Mouse (Mus musculus) lung, postnatal 0 days (tissue): Measurements from ENCODE around the gene Zbtb8a. TPM values are rescaled to one million over a fixed set of nuclear protein-coding genes. Genes with fewer than 3 reads are reported as not detected.
A peak's percentile ranks its signal among the peaks of the same experiment; 100 is the strongest.

Experiments used
- ATAC-seq: fragments of 200-750 bp; cut with Nextera tagmentation; 2 replicates; pipeline ENCODE4 v1.8.0; 2017; ENCODE audit warnings: moderate library complexity
- DNase-seq: peaks from one replicate; pipeline ENCODE4 v3.0.0-alpha.2; 2016; ENCODE audit warnings: low spot score
- H3K27ac ChIP-seq: fragments of 300-500 bp; sonication (generic); 2 replicates; pipeline ENCODE4 v1.5.1; 2014; ENCODE audit warnings: antibody characterized with exemption, mild to moderate bottlenecking, low read length, mixed read lengths
- H3K27me3 ChIP-seq: fragments of 300-500 bp; sonication (generic); replicated peaks from 2 replicates; pipeline ENCODE4 v1.6.1; 2014; ENCODE audit warnings: low read length, mixed read lengths; ENCODE audit not compliant: insufficient read depth
- H3K36me3 ChIP-seq: fragments of 300-500 bp; sonication (generic); 2 replicates; pipeline ENCODE4 v1.6.1; 2014; ENCODE audit warnings: low read length, mixed read lengths; ENCODE audit not compliant: insufficient read depth
- H3K4me1 ChIP-seq: fragments of 300-500 bp; sonication (generic); 2 replicates; pipeline ENCODE4 v1.6.1; 2014; ENCODE audit warnings: antibody characterized with exemption, low read depth, low read length, mixed read lengths; ENCODE audit not compliant: insufficient read depth
- H3K4me2 ChIP-seq: fragments of 300-500 bp; sonication (generic); replicated peaks from 2 replicates; pipeline ENCODE4 v1.6.1; 2014; ENCODE audit warnings: low read depth, mild to moderate bottlenecking, low read length, moderate library complexity, mixed read lengths
- H3K4me3 ChIP-seq: fragments of 300-500 bp; sonication (generic); 2 replicates; pipeline ENCODE4 v1.5.1; 2014; ENCODE audit warnings: low read depth, low read length
- H3K9ac ChIP-seq: fragments of 300-500 bp; sonication (generic); replicated peaks from 2 replicates; pipeline ENCODE4 v1.6.1; 2014; ENCODE audit warnings: low read depth, mild to moderate bottlenecking
- H3K9me3 ChIP-seq: fragments of 300-500 bp; sonication (generic); 2 replicates; pipeline ENCODE4 v1.6.1; 2016; ENCODE audit warnings: low read length, mixed read lengths
- CTCF ChIP-seq: IDR thresholded peaks from 2 replicates; pipeline ENCODE4 v1.5.1; 2016; ENCODE audit warnings: antibody characterized with exemption, mild to moderate bottlenecking
- EP300 ChIP-seq: IDR thresholded peaks from 2 replicates; pipeline ENCODE4 v1.6.1; 2016; ENCODE audit warnings: antibody characterized with exemption, mild to moderate bottlenecking, control low read depth
- WGBS: fragments of 180-500 bp; shearing (Covaris S2); extraction: QIAGEN DNeasy Blood & Tissue Kit; methylation state at CpG from one replicate; pipeline ENCODE4 v1.1.7; 2014; 5-methylcytosine and 5-hydroxymethylcytosine counted together
- polyA plus RNA-seq: library from polyadenylated mRNA; unstranded; fragments of >200 nt; fragmentation: Nextera tagmentation; extraction: Ambion mirVana; gene quantifications from 2 replicates; pipeline ENCODE4 v1.2.1, GENCODE M21; 2015

Gene Zbtb8a
- polyA plus RNA-seq, 1 experiment from 2014 or later = 15.6 TPM

DNA sequence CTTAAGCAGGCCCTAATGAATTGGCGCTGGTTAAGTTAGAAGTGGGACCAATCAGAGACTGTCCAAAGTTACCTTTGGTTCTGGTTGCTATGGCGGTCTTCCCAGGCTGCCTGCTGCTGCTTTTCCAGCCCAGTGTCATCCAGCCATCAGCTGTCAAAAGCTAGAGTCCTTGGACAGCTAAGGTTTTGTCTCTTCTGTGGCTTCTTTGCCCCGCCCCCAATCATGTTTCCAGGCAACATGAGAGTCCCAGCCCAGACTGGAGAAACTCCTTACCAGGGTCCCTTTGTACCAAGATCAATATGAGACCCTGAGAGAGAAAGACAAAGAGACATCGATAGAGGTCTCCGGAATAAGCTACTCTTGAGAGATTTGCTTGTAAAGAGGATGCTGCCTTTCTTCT is 10.5 kb upstream of the Zbtb8a start:
- no peak overlapping the region for H3K9ac ChIP-seq
- H3K27ac ChIP-seq = no peak overlapping the region
- no peaks in the 10 kb centered on the region for H3K36me3 ChIP-seq
- no peaks in the 10 kb centered on the region for H3K27me3 ChIP-seq
- H3K4me2 ChIP-seq = no peak overlapping the region
- no peaks in the 10 kb centered on the region for H3K9me3 ChIP-seq
- TF ChIP-seq EP300 (no peak), CTCF (no peak)
- 76% methylated on average over 5 of the region's 5 CpGs for WGBS
- no peaks in the 10 kb centered on the region for H3K4me1 ChIP-seq
- DNase-seq = no peak
- H3K4me3 ChIP-seq = no peak overlapping the region
- ATAC-seq = no peak

DNA sequence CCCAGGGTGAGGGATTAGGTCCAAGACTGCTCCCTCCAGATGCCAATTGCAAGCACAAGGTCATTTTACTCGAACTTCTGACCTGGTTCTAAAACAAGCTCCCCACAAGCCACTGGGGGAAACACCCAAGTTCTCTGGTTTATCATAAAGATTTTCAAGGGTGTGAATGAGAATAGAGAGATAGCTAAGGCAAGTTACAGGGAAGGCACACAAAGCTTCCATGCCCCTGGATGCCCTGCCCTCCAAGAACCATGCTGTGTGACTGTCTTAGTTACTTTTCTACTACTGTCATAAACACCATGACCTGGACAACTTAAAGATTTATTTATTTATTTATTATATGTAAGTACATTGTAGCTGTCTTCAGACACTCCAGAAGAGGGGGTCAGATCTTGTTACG is 9.1 kb upstream of the Zbtb8a start:
- Histone ChIP-seq H3K4me3 (no peak overlapping the region), H3K27me3 (no peaks in the 10 kb centered on the region), H3K4me2 (no peak overlapping the region), H3K9me3 (no peaks in the 10 kb centered on the region), H3K9ac (no peak overlapping the region), H3K4me1 (no peaks in the 10 kb centered on the region), H3K27ac (no peak overlapping the region), H3K36me3 (no peaks in the 10 kb centered on the region)
- ATAC-seq (no peak), DNase-seq (no peak)
- TF ChIP-seq EP300 = no peak
- 63% methylated on average over 1 of the region's 2 CpGs for WGBS

DNA sequence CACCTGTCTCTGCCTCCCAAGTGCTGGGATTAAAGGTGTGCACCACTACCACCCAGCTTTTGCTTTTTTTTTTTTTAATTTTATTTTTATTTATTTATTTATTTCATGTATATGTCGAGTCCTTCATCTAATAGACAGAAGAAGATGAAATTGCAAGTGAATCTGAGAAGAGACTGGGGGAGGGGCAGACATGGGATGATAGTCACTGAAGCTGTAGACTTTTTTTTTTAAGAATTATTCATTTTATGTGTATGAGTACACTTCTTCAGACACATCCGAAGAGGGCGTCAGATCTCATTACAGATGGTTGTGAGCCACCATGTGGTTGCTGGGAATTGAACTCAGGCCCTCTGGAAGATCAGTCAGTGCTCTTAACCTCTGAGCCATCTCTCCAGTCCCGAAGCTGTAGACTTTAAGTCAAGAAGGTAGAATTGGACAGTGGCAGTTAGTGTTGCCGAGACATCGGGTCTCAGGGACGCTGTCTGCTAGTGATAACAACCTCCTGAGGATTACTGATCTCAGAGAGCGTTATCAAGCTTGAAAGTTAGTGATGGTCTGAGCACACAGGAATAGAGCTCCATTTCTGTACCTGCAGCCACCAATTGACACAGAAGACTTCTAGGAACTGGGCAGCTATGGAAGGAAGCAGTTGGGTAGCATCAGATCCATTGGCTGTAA is 8.5 kb upstream of the Zbtb8a start:
- 83% methylated on average over 8 of the region's 8 CpGs for WGBS
- no peaks in the 10 kb centered on the region for H3K9me3 ChIP-seq
- ATAC-seq = no peak

DNA sequence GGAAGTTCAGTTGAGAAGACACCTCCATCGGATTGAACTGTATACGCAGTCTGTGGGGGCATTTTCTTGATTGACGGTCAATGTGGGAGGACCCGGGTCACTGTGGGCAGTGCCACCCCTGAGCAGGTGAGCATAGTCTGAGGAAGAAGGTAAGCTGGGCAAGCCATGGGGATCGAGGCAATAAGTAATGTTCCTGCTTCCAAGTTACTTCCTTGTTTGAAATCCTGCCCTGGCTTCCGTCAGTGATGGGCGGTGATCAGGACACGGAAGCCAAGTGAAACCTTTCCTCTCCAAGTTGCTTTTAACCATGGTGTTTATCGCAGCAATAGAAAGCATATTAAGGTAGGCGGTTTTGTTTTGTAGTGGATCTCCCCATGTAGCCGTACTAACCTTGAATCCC is 7.8 kb upstream of the Zbtb8a start:
- TF ChIP-seq EP300 (no peak), CTCF (no peak)
- peak; percentile 12 for DNase-seq
- H3K9me3 ChIP-seq = no peaks in the 10 kb centered on the region
- H3K4me1 ChIP-seq = no peaks in the 10 kb centered on the region
- no peak overlapping the region for H3K9ac ChIP-seq
- no peak overlapping the region; the same call in 1 of the 2 replicates for H3K4me2 ChIP-seq
- no peak overlapping the region for H3K4me3 ChIP-seq
- ATAC-seq = no peak
- WGBS = 74% methylated on average over 11 of the region's 11 CpGs
- peak overlapping the region; percentile 58 for H3K27ac ChIP-seq
- H3K36me3 ChIP-seq = no peaks in the 10 kb centered on the region
- H3K27me3 ChIP-seq = no peaks in the 10 kb centered on the region

More for the DNA sequence above, 8.5 kb upstream of the Zbtb8a start:
- Histone ChIP-seq H3K27ac (no peak overlapping the region), H3K36me3 (no peaks in the 10 kb centered on the region), H3K9ac (no peak overlapping the region), H3K4me3 (no peak overlapping the region), H3K4me2 (no peak overlapping the region), H3K27me3 (no peaks in the 10 kb centered on the region), H3K4me1 (no peaks in the 10 kb centered on the region)
- no peak for DNase-seq
- TF ChIP-seq CTCF (no peak), EP300 (no peak)

DNA sequence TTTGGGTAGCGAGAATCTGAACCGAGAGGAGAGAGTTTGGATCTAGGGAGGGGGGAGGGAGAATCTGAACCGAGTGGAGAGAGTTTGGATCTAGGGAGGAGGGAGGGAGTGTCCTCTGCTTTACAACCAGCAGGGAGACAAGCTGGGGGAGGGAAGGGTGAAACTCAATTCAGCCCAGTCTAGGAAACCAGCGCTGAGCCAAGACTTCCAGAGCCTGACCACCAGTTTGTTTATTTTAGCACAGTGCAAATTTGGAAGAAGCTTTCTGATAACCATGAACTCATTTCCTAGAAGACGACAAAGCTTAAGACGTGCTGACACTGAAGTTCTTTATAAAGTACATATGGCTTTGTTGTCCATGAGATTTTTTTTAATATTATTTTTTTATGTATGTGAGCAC is 6.5 kb upstream of the Zbtb8a start:
- Histone ChIP-seq H3K9ac (no peak overlapping the region), H3K27ac (peak overlapping the region; percentile 89), H3K36me3 (no peaks in the 10 kb centered on the region), H3K4me3 (no peak overlapping the region), H3K4me2 (peak overlapping the region; percentile 32; the same call in 1 of the 2 replicates), H3K9me3 (no peaks in the 10 kb centered on the region), H3K27me3 (no peaks in the 10 kb centered on the region), H3K4me1 (no peaks in the 10 kb centered on the region)
- TF ChIP-seq EP300 (peak; percentile 78), CTCF (no peak)
- ATAC-seq (peak; percentile 92), DNase-seq (peak; percentile 94)
- 10% methylated on average over 6 of the region's 6 CpGs for WGBS

DNA sequence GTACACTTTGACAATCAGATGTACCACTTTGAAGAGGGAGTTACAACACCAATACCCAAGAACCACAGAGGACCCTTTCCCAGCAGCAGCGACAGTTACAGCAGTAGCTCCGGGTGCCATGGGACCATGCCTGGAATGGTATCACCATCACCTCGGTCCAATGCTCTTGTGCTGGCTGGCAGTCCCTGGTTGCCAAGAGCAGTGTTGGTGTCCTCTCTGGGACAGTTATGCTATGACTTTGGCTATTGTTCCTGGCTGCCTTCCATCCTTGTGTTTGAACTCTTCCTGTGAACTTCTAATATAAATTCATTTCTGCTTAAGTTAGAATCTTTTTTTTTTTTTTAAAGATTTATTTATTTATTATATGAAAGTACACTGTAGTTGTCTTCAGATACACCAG is 5.7 kb upstream of the Zbtb8a start:
- Histone ChIP-seq H3K4me2 (0 out of 2 replicates have a peak overlapping the region, but pooled peaks have one; percentile 20), H3K9ac (no peak overlapping the region), H3K36me3 (no peaks in the 10 kb centered on the region), H3K9me3 (no peaks in the 10 kb centered on the region), H3K27ac (peak overlapping the region; percentile 89), H3K4me3 (no peak overlapping the region), H3K27me3 (no peaks in the 10 kb centered on the region), H3K4me1 (no peaks in the 10 kb centered on the region)
- DNase-seq = peak; percentile 58
- no peak for TF ChIP-seq CTCF
- TF ChIP-seq EP300 = no peak
- ATAC-seq = peak; percentile 23; the same call in 1 of the 2 replicates
- WGBS = 65% methylated on average over 3 of the region's 3 CpGs
